In the genomic region with DNA sequence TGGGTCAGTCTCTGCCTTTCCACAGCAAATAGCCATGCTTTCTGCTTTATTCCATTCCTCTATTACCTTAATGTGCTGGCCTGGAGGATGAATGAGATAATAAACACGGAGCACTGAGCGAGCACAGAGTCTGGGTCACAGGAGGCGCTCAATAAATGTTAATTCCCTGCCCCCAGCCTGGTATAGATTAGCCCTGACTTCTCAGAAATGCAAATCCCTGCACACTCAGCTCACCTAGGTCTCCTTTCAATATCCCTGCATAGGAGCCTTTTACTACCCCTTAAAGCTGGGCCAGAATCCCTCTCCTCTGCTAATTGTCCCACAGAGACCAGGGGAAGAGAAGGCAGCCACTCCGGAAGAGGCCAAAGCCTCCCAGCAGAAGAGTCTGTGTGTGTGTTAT, we compare ENCODE assay signal across 23 mouse cellular contexts.
DNase-seq lines count a peak whose midpoint lies in the region; ATAC-seq and TF ChIP-seq lines count a peak whose summit lies in the region.
"Had no signal": no experiment of that assay in that cellular context is flagged by ENCODE, and none has a peak within 500 bp of the region (broad histone marks: within the 10 kb centered on the region; RNA-seq: fewer than 3 reads in every experiment).

No protein-coding gene starts in this region.

- no peaks in the 10 kb centered on the region for H3K27me3 ChIP-seq in hindbrain, embryonic 10.5 days (ENCODE audit: insufficient read depth, poor library complexity, severe bottlenecking)
- no peaks in the 10 kb centered on the region for H3K27me3 ChIP-seq in hindbrain, postnatal 0 days (ENCODE audit: insufficient read depth, low read length)
- H3K27me3 ChIP-seq in hindbrain, embryonic 12.5 days, result no peaks in the 10 kb centered on the region
- no peaks in the 10 kb centered on the region for H3K27me3 ChIP-seq in midbrain, embryonic 13.5 days
- H3K27me3 ChIP-seq in neural tube, embryonic 14.5 days (ENCODE audit: control insufficient read depth, insufficient read depth, low read length), result no peaks in the 10 kb centered on the region
- H3K27me3 ChIP-seq in liver, postnatal 0 days (ENCODE audit: insufficient read depth, low read length), result no peaks in the 10 kb centered on the region
- H3K27me3 ChIP-seq: CH12.LX; embryonic facial prominence, embryonic 12.5 days; kidney, embryonic 15.5 days; liver, embryonic 13.5 days; Patski had no signal

- no peak overlapping the region for H3K9ac ChIP-seq in hindbrain, postnatal 0 days (replicated peaks; ENCODE audit: low read length)
- no peak overlapping the region for H3K9ac ChIP-seq in hindbrain, embryonic 12.5 days
- no peak overlapping the region for H3K9ac ChIP-seq in midbrain, embryonic 13.5 days (replicated peaks)
- H3K9ac ChIP-seq in neural tube, embryonic 14.5 days (replicated peaks; ENCODE audit: low read depth, low read length), result no peak overlapping the region
- H3K9ac ChIP-seq in liver, postnatal 0 days (replicated peaks), result no peak overlapping the region
- H3K9ac ChIP-seq: embryonic facial prominence, embryonic 12.5 days; kidney, embryonic 15.5 days; liver, embryonic 13.5 days; lung, embryonic 14.5 days had no signal

- no peak overlapping the region for H3K4me3 ChIP-seq in hindbrain, embryonic 10.5 days
- H3K4me3 ChIP-seq in hindbrain, postnatal 0 days (ENCODE audit: low read length), result no peak overlapping the region
- H3K4me3 ChIP-seq in hindbrain, embryonic 12.5 days, result no peak overlapping the region
- H3K4me3 ChIP-seq in midbrain, embryonic 13.5 days (replicated peaks), result no peak overlapping the region
- H3K4me3 ChIP-seq in neural tube, embryonic 14.5 days (ENCODE audit: low read depth, low read length), result no peak overlapping the region
- H3K4me3 ChIP-seq in liver, postnatal 0 days (ENCODE audit: low read depth, low read length), result no peak overlapping the region
- H3K4me3 ChIP-seq: embryonic facial prominence, embryonic 12.5 days; gastrocnemius, adult 2 months; heart, embryonic 10.5 days; kidney, embryonic 15.5 days; left cerebral cortex, adult 2 months; liver, embryonic 13.5 days had no signal

- H3K36me3 ChIP-seq in hindbrain, embryonic 10.5 days, result no peaks in the 10 kb centered on the region
- H3K36me3 ChIP-seq in hindbrain, postnatal 0 days (ENCODE audit: insufficient read depth, low read length), result no peaks in the 10 kb centered on the region
- H3K36me3 ChIP-seq in hindbrain, embryonic 12.5 days, result no peaks in the 10 kb centered on the region
- H3K36me3 ChIP-seq in midbrain, embryonic 13.5 days, result no peaks in the 10 kb centered on the region
- no peaks in the 10 kb centered on the region for H3K36me3 ChIP-seq in neural tube, embryonic 14.5 days (ENCODE audit: control insufficient read depth, insufficient read depth, low read length)
- no peaks in the 10 kb centered on the region for H3K36me3 ChIP-seq in liver, postnatal 0 days (replicated peaks; ENCODE audit: insufficient read depth, low read length)
- H3K36me3 ChIP-seq: embryonic facial prominence, embryonic 12.5 days; G1E; heart, embryonic 10.5 days; kidney, embryonic 15.5 days; liver, embryonic 13.5 days had no signal

- no peak for DNase-seq in hindbrain, embryonic 10.5 days (ENCODE audit: low spot score)
- no peak for DNase-seq in hindbrain, postnatal 0 days (ENCODE audit: low spot score)
- no peak for DNase-seq in liver, postnatal 0 days
- no peak for DNase-seq in adrenal gland, postnatal 14 days
- DNase-seq: cerebellum, adult 18-20 months; cerebellum, postnatal 25 days; gastrocnemius, adult 2 months; kidney, postnatal 4 days; layer of hippocampus, adult 9-11 months; liver, embryonic 13.5 days; lung, embryonic 14.5 days had no signal

- TF ChIP-seq CTCF in hindbrain, postnatal 0 days (IDR thresholded peaks at IDR 0.05; ENCODE audit: low read depth), result no peak
- no peak for TF ChIP-seq CTCF in liver, postnatal 0 days (IDR thresholded peaks at IDR 0.05; ENCODE audit: low read depth)

- no peak for TF ChIP-seq EP300 in liver, postnatal 0 days (IDR thresholded peaks at IDR 0.05; ENCODE audit: low read depth)

- H3K4me2 ChIP-seq in hindbrain, postnatal 0 days (ENCODE audit: low read depth, low read length), result no peak overlapping the region
- no peak overlapping the region for H3K4me2 ChIP-seq in hindbrain, embryonic 12.5 days (replicated peaks)
- H3K4me2 ChIP-seq in midbrain, embryonic 13.5 days (replicated peaks), result no peak overlapping the region
- H3K4me2 ChIP-seq in neural tube, embryonic 14.5 days (ENCODE audit: low read depth, low read length), result no peak overlapping the region
- H3K4me2 ChIP-seq in liver, postnatal 0 days (ENCODE audit: low read depth, low read length), result no peak overlapping the region
- H3K4me2 ChIP-seq: embryonic facial prominence, embryonic 12.5 days; kidney, embryonic 15.5 days; liver, embryonic 13.5 days; lung, embryonic 14.5 days had no signal

- peak overlapping the region; percentile 53; the same call in 1 of the 2 replicates for H3K27ac ChIP-seq in hindbrain, embryonic 10.5 days
- H3K27ac ChIP-seq in hindbrain, postnatal 0 days, result no peak overlapping the region
- peak overlapping the region; percentile 73 for H3K27ac ChIP-seq in hindbrain, embryonic 12.5 days
- peak overlapping the region; percentile 65; the same call in 1 of the 2 replicates for H3K27ac ChIP-seq in midbrain, embryonic 13.5 days
- peak overlapping the region; percentile 40; the same call in 1 of the 2 replicates for H3K27ac ChIP-seq in neural tube, embryonic 14.5 days (ENCODE audit: low read depth, low read length)
- H3K27ac ChIP-seq in liver, postnatal 0 days (ENCODE audit: low read depth), result no peak overlapping the region
- H3K27ac ChIP-seq: embryonic facial prominence, embryonic 12.5 days; gastrocnemius, adult 2 months; heart, embryonic 10.5 days; kidney, embryonic 15.5 days; left cerebral cortex, adult 2 months; liver, embryonic 13.5 days had no signal

- ATAC-seq in hindbrain, postnatal 0 days, result no peak
- ATAC-seq in hindbrain, embryonic 12.5 days (ENCODE audit: low FRiP score), result peak; percentile 69
- ATAC-seq in midbrain, embryonic 13.5 days, result peak; percentile 66
- ATAC-seq in neural tube, embryonic 14.5 days (ENCODE audit: low read depth), result peak; percentile 65
- ATAC-seq in liver, postnatal 0 days, result no peak
- ATAC-seq: forebrain, embryonic 14.5 days; intestine, embryonic 16.5 days; Patski had no signal

- 54% methylated on average over 4 of the region's 4 CpGs for WGBS in hindbrain, embryonic 10.5 days
- 41% methylated on average over 4 of the region's 4 CpGs for WGBS in hindbrain, postnatal 0 days
- WGBS in hindbrain, embryonic 12.5 days, result 47% methylated on average over 4 of the region's 4 CpGs
- WGBS in midbrain, embryonic 13.5 days, result 31% methylated on average over 4 of the region's 4 CpGs
- 18% methylated on average over 4 of the region's 4 CpGs for WGBS in neural tube, embryonic 14.5 days
- WGBS in liver, postnatal 0 days (ENCODE audit: insufficient replicate concordance), result 64% methylated on average over 4 of the region's 4 CpGs

- H3K4me1 ChIP-seq in hindbrain, embryonic 10.5 days (replicated peaks), result peaks cover 20% of the 10 kb centered on the region
- no peaks in the 10 kb centered on the region; the same call in 1 of the 2 replicates for H3K4me1 ChIP-seq in hindbrain, postnatal 0 days (ENCODE audit: insufficient read depth, low read length)
- peaks cover 16% of the 10 kb centered on the region for H3K4me1 ChIP-seq in hindbrain, embryonic 12.5 days
- H3K4me1 ChIP-seq in midbrain, embryonic 13.5 days (replicated peaks), result peaks cover 19% of the 10 kb centered on the region
- H3K4me1 ChIP-seq in neural tube, embryonic 14.5 days (ENCODE audit: control insufficient read depth, insufficient read depth, low read length), result peaks cover 6% of the 10 kb centered on the region; the same call in 1 of the 2 replicates
- no peaks in the 10 kb centered on the region for H3K4me1 ChIP-seq in liver, postnatal 0 days (ENCODE audit: insufficient read depth)
- H3K4me1 ChIP-seq: embryonic facial prominence, embryonic 12.5 days; heart, embryonic 10.5 days; kidney, embryonic 15.5 days; liver, embryonic 13.5 days had no signal

- H3K9me3 ChIP-seq in hindbrain, embryonic 10.5 days, result no peaks in the 10 kb centered on the region
- H3K9me3 ChIP-seq in hindbrain, postnatal 0 days (ENCODE audit: low read length), result no peaks in the 10 kb centered on the region
- no peaks in the 10 kb centered on the region for H3K9me3 ChIP-seq in hindbrain, embryonic 12.5 days (replicated peaks)
- H3K9me3 ChIP-seq in midbrain, embryonic 13.5 days, result no peaks in the 10 kb centered on the region
- no peaks in the 10 kb centered on the region for H3K9me3 ChIP-seq in neural tube, embryonic 14.5 days (ENCODE audit: control insufficient read depth, low read length)
- H3K9me3 ChIP-seq in liver, postnatal 0 days (ENCODE audit: low read length), result no peaks in the 10 kb centered on the region
- H3K9me3 ChIP-seq: embryonic facial prominence, embryonic 12.5 days; heart, embryonic 10.5 days; kidney, embryonic 15.5 days; liver, embryonic 13.5 days had no signal

Comparison
In these comparisons a context has a peak if more than half of its experiments do, and no peak if none do; other contexts are left out.
1. H3K27ac ChIP-seq: peak in hindbrain, embryonic 10.5 days (single experiment), hindbrain, embryonic 12.5 days (single experiment), midbrain, embryonic 13.5 days (single experiment) and neural tube, embryonic 14.5 days (single experiment); none in hindbrain, postnatal 0 days (single experiment) and liver, postnatal 0 days (single experiment).
2. ATAC-seq: peak in hindbrain, embryonic 12.5 days (single experiment), midbrain, embryonic 13.5 days (single experiment) and neural tube, embryonic 14.5 days (single experiment); none in hindbrain, postnatal 0 days (single experiment) and liver, postnatal 0 days (single experiment).